Mouse (Mus musculus) megakaryocyte, embryonic 14.5 days (primary cell): ENCODE results near the gene Fam196b. TPM values are rescaled to one million over a fixed set of nuclear protein-coding genes. Genes with fewer than 3 reads are reported as not detected.

Experiments
- H3K27me3 ChIP-seq: replicated peaks from 2 replicates; pipeline ENCODE3; 2012; ENCODE audit warnings: inconsistent platforms
- H3K36me3 ChIP-seq: replicated peaks from 2 replicates; pipeline ENCODE3; 2012; ENCODE audit warnings: low read length, inconsistent platforms, mixed read lengths
- H3K4me1 ChIP-seq: 2 replicates; pipeline ENCODE4 v1.6.1; 2012; ENCODE audit warnings: inconsistent platforms
- H3K4me3 ChIP-seq: replicated peaks from 2 replicates; pipeline ENCODE3; 2012; ENCODE audit warnings: moderate library complexity, mild to moderate bottlenecking, inconsistent platforms
- H3K9me3 ChIP-seq: 2 replicates; pipeline ENCODE4 v1.6.1; 2012; ENCODE audit warnings: inconsistent platforms
- FLI1 ChIP-seq: IDR thresholded peaks from 2 replicates; pipeline ENCODE4 v1.6.1; 2012; ENCODE audit warnings: low read length, inconsistent platforms, mixed read lengths
- GATA1 ChIP-seq: IDR thresholded peaks from 3 replicates; pipeline ENCODE4 v1.6.1; 2012; ENCODE audit warnings: mixed read lengths, low read length, inconsistent platforms, borderline replicate concordance
- polyA plus RNA-seq: library from polyadenylated mRNA; stranded (reverse); fragments of >175 nt; gene quantifications from 2 replicates; pipeline ENCODE4 v1.2.3, GENCODE M21; 2012; ENCODE audit warnings: low replicate concordance; ENCODE audit not compliant: insufficient read depth

Fam196b gene
- polyA plus RNA-seq = not detected in 2 replicates

DNA sequence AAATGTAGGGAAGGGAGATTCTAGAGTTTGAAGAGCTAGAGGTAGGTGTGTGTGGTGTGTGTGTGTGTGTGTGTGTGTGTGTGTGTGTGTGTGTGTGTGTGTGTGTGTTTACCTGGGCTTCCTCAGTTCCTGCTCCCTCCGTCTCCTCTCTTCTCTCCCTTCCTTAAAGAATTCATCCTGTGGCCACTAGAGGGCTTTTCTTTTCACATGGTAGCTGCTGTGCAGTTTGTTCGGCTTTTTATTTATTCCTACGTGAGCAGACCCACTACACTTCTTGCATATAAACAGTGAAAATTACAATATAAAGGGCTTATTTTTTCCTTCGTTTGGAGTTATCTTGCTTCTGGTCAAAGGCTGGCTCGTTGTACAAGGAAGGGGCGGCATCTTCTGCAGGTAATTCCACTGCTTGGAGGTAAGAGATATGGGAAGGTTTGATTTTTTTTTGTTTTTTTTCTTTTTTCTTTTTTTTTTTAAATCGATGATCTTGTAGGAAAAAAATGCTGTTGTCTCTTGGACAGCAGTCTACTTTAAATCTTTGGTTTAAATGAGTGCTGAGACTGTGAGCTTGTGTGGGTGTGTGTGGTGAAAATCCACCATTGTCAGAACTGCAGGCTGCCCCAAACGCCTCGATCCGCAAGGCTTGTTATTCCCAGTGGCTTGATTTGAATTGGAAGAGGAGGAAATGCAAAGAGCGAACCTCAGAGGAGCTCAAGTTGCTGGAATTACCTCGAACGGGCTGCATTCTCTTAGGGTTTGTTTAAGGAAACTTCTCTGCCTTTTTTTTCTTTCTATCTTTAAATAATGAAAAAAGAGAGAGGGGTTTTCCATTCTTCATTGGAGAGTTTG lies at the start of gene Fam196b:
TSS of gene Fam196b (plus strand) at position 289 of the 846 bp plus-strand sequence.
- H3K36me3 ChIP-seq = peaks cover 2% of the 10 kb centered on the region
- TF ChIP-seq FLI1 (no peak), GATA1 (no peak)
- no peaks in the 10 kb centered on the region for H3K27me3 ChIP-seq
- no peaks in the 10 kb centered on the region for H3K9me3 ChIP-seq
- peaks cover 13% of the 10 kb centered on the region for H3K4me1 ChIP-seq
- no peak within 1 kb of the TSS for H3K4me3 ChIP-seq

GRCm38 (mm10) chr11:34272016-34272415 lies 42.6 kb upstream of the Fam196b start:
- H3K9me3 ChIP-seq = no peaks in the 10 kb centered on the region
- TF ChIP-seq GATA1 = no peak
- no peak for TF ChIP-seq FLI1
- no peaks in the 10 kb centered on the region for H3K27me3 ChIP-seq
- no peak overlapping the region for H3K4me3 ChIP-seq
- peaks cover 19% of the 10 kb centered on the region for H3K4me1 ChIP-seq
- H3K36me3 ChIP-seq = peaks cover 29% of the 10 kb centered on the region

DNA sequence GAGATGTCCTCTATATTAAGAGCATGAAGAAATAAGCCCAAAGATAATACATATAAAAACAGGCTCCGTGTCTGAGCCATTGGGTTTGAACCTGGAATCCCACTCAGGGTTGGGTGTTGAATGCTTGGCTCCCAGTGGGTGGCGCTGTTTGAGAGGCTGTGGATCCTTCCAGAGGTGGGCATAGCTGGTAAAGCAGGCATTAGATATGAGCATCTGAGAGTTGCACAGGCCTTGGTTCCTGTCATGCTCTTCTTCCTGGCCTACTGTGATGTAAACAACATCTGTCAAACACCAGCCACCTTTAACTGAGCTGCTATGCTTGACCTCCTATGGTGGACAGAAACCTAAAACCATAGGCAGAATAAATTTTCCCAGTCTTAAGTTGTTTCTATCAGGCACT lies 38.7 kb upstream of the Fam196b start:
- Histone ChIP-seq H3K4me3 (no peak overlapping the region), H3K9me3 (no peaks in the 10 kb centered on the region), H3K4me1 (peaks cover 19% of the 10 kb centered on the region), H3K27me3 (no peaks in the 10 kb centered on the region), H3K36me3 (peaks cover 19% of the 10 kb centered on the region)
- no peak for TF ChIP-seq GATA1
- no peak for TF ChIP-seq FLI1

- H3K4me1 ChIP-seq = peaks cover 19% of the 10 kb centered on the region
- no peak overlapping the region for H3K4me3 ChIP-seq
- TF ChIP-seq GATA1 (no peak), FLI1 (no peak)
- peaks cover 19% of the 10 kb centered on the region for H3K36me3 ChIP-seq
- no peaks in the 10 kb centered on the region for H3K27me3 ChIP-seq
- no peaks in the 10 kb centered on the region for H3K9me3 ChIP-seq
Measured at GRCm38 (mm10) chr11:34276363-34277046, 38.1 kb upstream of the Fam196b start.

DNA sequence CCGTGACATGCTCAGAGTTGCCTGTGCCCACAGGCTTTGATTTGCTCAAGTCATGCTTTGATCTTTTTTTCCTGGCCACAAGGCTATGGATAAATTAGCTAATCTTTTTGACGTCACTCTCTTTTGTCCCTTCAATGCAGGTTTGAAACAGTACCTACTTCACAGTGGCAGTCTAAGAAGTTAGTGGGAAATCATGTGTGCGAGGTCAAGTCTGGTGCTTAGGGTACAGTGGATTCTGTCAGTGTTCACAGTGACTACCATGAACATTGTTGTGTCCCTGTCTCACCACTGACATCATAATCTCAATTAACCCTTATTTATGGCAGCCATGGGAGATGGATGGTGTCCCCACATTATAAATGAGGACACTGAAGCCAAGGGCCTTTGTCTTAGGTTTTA lies 37.6 kb upstream of the Fam196b start:
- H3K27me3 ChIP-seq = no peaks in the 10 kb centered on the region
- no peaks in the 10 kb centered on the region for H3K9me3 ChIP-seq
- TF ChIP-seq GATA1 (no peak), FLI1 (no peak)
- H3K36me3 ChIP-seq = peaks cover 21% of the 10 kb centered on the region
- H3K4me1 ChIP-seq = peaks cover 19% of the 10 kb centered on the region
- H3K4me3 ChIP-seq = no peak overlapping the region

DNA sequence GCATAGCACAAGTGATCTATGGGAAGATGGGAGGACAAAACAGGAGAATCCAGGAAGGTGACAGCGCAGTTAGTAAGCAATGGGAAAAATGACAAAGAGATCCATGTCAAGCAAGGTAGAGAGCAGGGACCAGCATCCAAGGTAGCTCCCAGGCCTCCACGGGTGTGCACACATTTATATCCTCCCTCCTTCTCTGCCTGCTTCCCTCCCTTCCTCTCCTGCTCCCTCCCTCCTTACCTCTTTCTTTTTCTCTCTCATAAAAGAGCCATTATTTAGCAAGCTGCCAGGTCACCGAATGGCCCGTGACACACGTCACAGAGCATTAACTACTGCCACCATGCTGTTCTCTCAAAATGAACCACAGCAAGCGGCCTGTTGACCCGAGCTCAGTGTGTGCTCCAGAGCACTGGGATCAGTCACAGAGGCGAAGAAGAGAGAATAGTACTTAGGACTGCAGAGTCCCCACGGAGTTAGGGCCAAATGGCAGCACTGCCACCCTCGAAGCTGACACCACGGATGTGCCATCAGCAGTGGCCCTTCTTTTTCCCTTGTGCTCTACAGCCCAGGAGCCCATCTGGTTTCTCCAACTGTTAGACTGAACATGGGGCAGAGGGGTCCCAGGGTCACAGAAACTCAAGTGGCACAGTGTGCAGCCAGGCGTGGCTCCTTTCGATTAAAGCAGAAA lies 30.4 kb upstream of the Fam196b start:
- Histone ChIP-seq H3K4me3 (no peak overlapping the region), H3K36me3 (peaks cover 19% of the 10 kb centered on the region), H3K27me3 (no peaks in the 10 kb centered on the region), H3K9me3 (no peaks in the 10 kb centered on the region), H3K4me1 (no peaks in the 10 kb centered on the region)
- TF ChIP-seq GATA1 = no peak
- no peak for TF ChIP-seq FLI1

- peaks cover 3% of the 10 kb centered on the region; the same call in 1 of the 2 replicates for H3K9me3 ChIP-seq
- H3K27me3 ChIP-seq = no peaks in the 10 kb centered on the region
- no peak overlapping the region for H3K4me3 ChIP-seq
- H3K4me1 ChIP-seq = no peaks in the 10 kb centered on the region
- no peak for TF ChIP-seq FLI1
- TF ChIP-seq GATA1 = no peak
- H3K36me3 ChIP-seq = peaks cover 31% of the 10 kb centered on the region
Measured at GRCm38 (mm10) chr11:34290265-34290664, 24.4 kb upstream of the Fam196b start.

DNA sequence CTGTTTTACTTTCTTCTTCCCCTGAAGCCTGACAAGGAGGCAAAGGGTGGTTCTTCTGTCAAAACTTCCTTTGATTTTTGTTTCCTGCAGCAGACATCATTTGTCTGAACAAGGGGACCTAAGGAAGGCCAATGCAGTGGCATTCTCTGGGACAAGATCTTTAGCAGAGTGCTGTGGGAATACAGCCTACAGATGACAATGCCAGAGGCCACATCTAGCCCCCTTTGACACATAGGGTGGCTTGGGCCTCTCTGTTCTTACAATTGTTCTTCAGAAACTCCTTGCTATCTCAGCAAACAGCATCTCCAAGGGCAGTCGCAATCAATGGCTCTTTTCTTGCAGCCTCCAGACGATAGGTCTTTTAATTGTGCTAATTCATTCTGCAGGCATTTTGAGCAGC lies 23.9 kb upstream of the Fam196b start:
- Histone ChIP-seq H3K9me3 (peaks cover 3% of the 10 kb centered on the region; the same call in 1 of the 2 replicates), H3K27me3 (no peaks in the 10 kb centered on the region), H3K4me3 (no peak overlapping the region), H3K36me3 (peaks cover 31% of the 10 kb centered on the region), H3K4me1 (no peaks in the 10 kb centered on the region)
- TF ChIP-seq GATA1 (no peak), FLI1 (no peak)

- Histone ChIP-seq H3K36me3 (peaks cover 31% of the 10 kb centered on the region), H3K4me1 (no peaks in the 10 kb centered on the region)
- TF ChIP-seq GATA1 (no peak), FLI1 (no peak)
Measured at GRCm38 (mm10) chr11:34291304-34291703, 23.3 kb upstream of the Fam196b start.

GRCm38 (mm10) chr11:34297698-34298378 lies 16.8 kb upstream of the Fam196b start:
- no peak overlapping the region for H3K4me3 ChIP-seq
- H3K4me1 ChIP-seq = peaks cover 5% of the 10 kb centered on the region
- H3K27me3 ChIP-seq = no peaks in the 10 kb centered on the region
- TF ChIP-seq FLI1 (no peak), GATA1 (no peak)
- peaks cover 29% of the 10 kb centered on the region for H3K36me3 ChIP-seq
- no peaks in the 10 kb centered on the region for H3K9me3 ChIP-seq

More at GRCm38 (mm10) chr11:34291304-34291703, 23.3 kb upstream of the Fam196b start:
- no peak overlapping the region for H3K4me3 ChIP-seq
- peaks cover 3% of the 10 kb centered on the region; the same call in 1 of the 2 replicates for H3K9me3 ChIP-seq
- no peaks in the 10 kb centered on the region for H3K27me3 ChIP-seq
